Mouse (Mus musculus) midbrain, embryonic 13.5 days (tissue): ENCODE measurements around the gene Taar7a. TPM values are rescaled to one million over a fixed set of nuclear protein-coding genes. Genes with fewer than 3 reads are reported as not detected.

Experiments
- polyA plus RNA-seq: library from polyadenylated mRNA; unstranded; fragments of >200 nt; fragmentation: Nextera tagmentation; extraction: Ambion mirVana; gene quantifications from 2 replicates; pipeline ENCODE4 v1.2.1, GENCODE M21; 2015

The Taar7a gene
- polyA plus RNA-seq, 1 experiment from 2014 or later = not detected

Other genes starting within 250 kb of the Taar7a start
- 113 and 114 TPM in 2 replicates for gene Rps12, start 206.2 kb downstream of the Taar7a start, polyA plus RNA-seq
- 15.3 and 20.6 TPM in 2 replicates for gene Slc18b1, start 196.5 kb downstream of the Taar7a start, polyA plus RNA-seq
- not detected in 2 replicates for gene Vnn3, start 142.0 kb downstream of the Taar7a start, polyA plus RNA-seq
- gene Vnn1, start 98.8 kb downstream of the Taar7a start, polyA plus RNA-seq = 0.19 and 0.21 TPM in 2 replicates
- gene Taar1, start 73.1 kb downstream of the Taar7a start, polyA plus RNA-seq = not detected in 2 replicates
- not detected in 2 replicates for gene Taar2, start 54.9 kb downstream of the Taar7a start, polyA plus RNA-seq
- gene Taar3, start 43.9 kb downstream of the Taar7a start, polyA plus RNA-seq = not detected in 2 replicates
- not detected in 2 replicates for gene Taar4, start 33.0 kb downstream of the Taar7a start, polyA plus RNA-seq
- gene Taar5, start 22.8 kb downstream of the Taar7a start, polyA plus RNA-seq = not detected in 2 replicates
- gene Taar6, start 7.8 kb downstream of the Taar7a start, polyA plus RNA-seq = not detected in 2 replicates
- gene Taar7b, start 6.5 kb upstream of the Taar7a start, polyA plus RNA-seq = not detected in 2 replicates
- gene Taar7d, start 33.7 kb upstream of the Taar7a start, polyA plus RNA-seq = not detected in 2 replicates
- not detected in 2 replicates for gene Taar7e, start 44.1 kb upstream of the Taar7a start, polyA plus RNA-seq
- not detected in 2 replicates for gene Taar7f, start 56.0 kb upstream of the Taar7a start, polyA plus RNA-seq
- gene Taar8a, start 83.0 kb upstream of the Taar7a start, polyA plus RNA-seq = not detected in 2 replicates
- gene Taar8b, start 98.8 kb upstream of the Taar7a start, polyA plus RNA-seq = not detected in 2 replicates
- not detected in 2 replicates for gene Taar8c, start 108.4 kb upstream of the Taar7a start, polyA plus RNA-seq
- not detected in 2 replicates for gene Taar9, start 116.1 kb upstream of the Taar7a start, polyA plus RNA-seq
- gene Stx7, start 155.8 kb upstream of the Taar7a start, polyA plus RNA-seq = 220 and 254 TPM in 2 replicates
- 0.67 and 1.3 TPM in 2 replicates for gene Moxd1, start 230.0 kb upstream of the Taar7a start, polyA plus RNA-seq